Comparison of ENCODE assay signal across 8 mouse cellular contexts in genomic region chr6:30300901-30301300, GRCm38 (mm10). TPM values are rescaled to one million over a fixed set of nuclear protein-coding genes. Genes with fewer than 3 reads are reported as not detected.
DNase-seq lines count a peak whose midpoint lies in the region; ATAC-seq and TF ChIP-seq lines count a peak whose summit lies in the region.

No protein-coding gene starts in this region.

- WGBS in bone marrow, adult 2 months = 57% methylated on average over 7 of the region's 7 CpGs
- WGBS in heart, embryonic 13.5 days = 6% methylated on average over 7 of the region's 7 CpGs
- WGBS in limb, embryonic 15.5 days = 4% methylated on average over 7 of the region's 7 CpGs
- WGBS in neural tube, embryonic 13.5 days = 3% methylated on average over 7 of the region's 7 CpGs

- DNase-seq in ovary, adult 18-20 months (ENCODE audit: low spot score) = peak; percentile 29
- DNase-seq in ovary, postnatal 36 days (ENCODE audit: low spot score) = no peak
- no peak for DNase-seq in right cerebral cortex, postnatal 14 days
- no peak for DNase-seq in cerebellum, postnatal 14 days

- ATAC-seq in heart, embryonic 13.5 days (ENCODE audit: extremely low read depth, insufficient number of reproducible peaks, low FRiP score, low TSS enrichment) = no peak
- no peak for ATAC-seq in limb, embryonic 15.5 days (ENCODE audit: insufficient number of reproducible peaks, low FRiP score, low TSS enrichment, low read depth)
- ATAC-seq in neural tube, embryonic 13.5 days (ENCODE audit: low read depth) = no peak

- H3K4me3 ChIP-seq in bone marrow, adult 2 months (replicated peaks; ENCODE audit: control insufficient read depth, low read depth, low read length) = peak overlapping the region; percentile 47
- H3K4me3 ChIP-seq in heart, embryonic 13.5 days = peak overlapping the region; percentile 92
- peak overlapping the region; percentile 68 for H3K4me3 ChIP-seq in limb, embryonic 15.5 days
- peak overlapping the region; percentile 87 for H3K4me3 ChIP-seq in neural tube, embryonic 13.5 days

- H3K9ac ChIP-seq in heart, embryonic 13.5 days = peak overlapping the region; percentile 97
- H3K9ac ChIP-seq in limb, embryonic 15.5 days = no peak overlapping the region
- peak overlapping the region; percentile 94 for H3K9ac ChIP-seq in neural tube, embryonic 13.5 days

- H3K4me1 ChIP-seq in bone marrow, adult 2 months (ENCODE audit: control insufficient read depth, insufficient read depth, low read length) = no peaks in the 10 kb centered on the region; the same call in 1 of the 2 replicates
- peaks cover 41% of the 10 kb centered on the region for H3K4me1 ChIP-seq in heart, embryonic 13.5 days
- H3K4me1 ChIP-seq in limb, embryonic 15.5 days = peaks cover 25% of the 10 kb centered on the region
- peaks cover 38% of the 10 kb centered on the region for H3K4me1 ChIP-seq in neural tube, embryonic 13.5 days (replicated peaks)

- H3K27me3 ChIP-seq in heart, embryonic 13.5 days (replicated peaks) = no peaks in the 10 kb centered on the region
- no peaks in the 10 kb centered on the region for H3K27me3 ChIP-seq in limb, embryonic 15.5 days
- no peaks in the 10 kb centered on the region for H3K27me3 ChIP-seq in neural tube, embryonic 13.5 days

- TF ChIP-seq POLR2A in bone marrow, adult 2 months (IDR thresholded peaks at IDR 0.05; ENCODE audit: borderline replicate concordance, control insufficient read depth, low read depth, low read length) = no peak

- no peaks in the 10 kb centered on the region for H3K9me3 ChIP-seq in heart, embryonic 13.5 days
- no peaks in the 10 kb centered on the region for H3K9me3 ChIP-seq in limb, embryonic 15.5 days
- no peaks in the 10 kb centered on the region for H3K9me3 ChIP-seq in neural tube, embryonic 13.5 days

- peak overlapping the region; percentile 6; the same call in 1 of the 2 replicates for H3K27ac ChIP-seq in bone marrow, adult 2 months (ENCODE audit: control insufficient read depth, insufficient read depth, low read depth, low read length, poor library complexity)
- peak overlapping the region; percentile 97 for H3K27ac ChIP-seq in heart, embryonic 13.5 days (replicated peaks)
- peak overlapping the region; percentile 76 for H3K27ac ChIP-seq in limb, embryonic 15.5 days
- H3K27ac ChIP-seq in neural tube, embryonic 13.5 days (replicated peaks) = peak overlapping the region; percentile 89

- H3K4me2 ChIP-seq in heart, embryonic 13.5 days = peak overlapping the region; percentile 91
- H3K4me2 ChIP-seq in limb, embryonic 15.5 days = peak overlapping the region; percentile 65
- peak overlapping the region; percentile 90 for H3K4me2 ChIP-seq in neural tube, embryonic 13.5 days

- no peak for TF ChIP-seq CTCF in bone marrow, adult 2 months (IDR thresholded peaks at IDR 0.05; ENCODE audit: control insufficient read depth, insufficient read depth, low read length)

- H3K36me3 ChIP-seq in heart, embryonic 13.5 days = peaks cover 21% of the 10 kb centered on the region
- H3K36me3 ChIP-seq in limb, embryonic 15.5 days = peaks cover 12% of the 10 kb centered on the region; the same call in 1 of the 2 replicates
- peaks cover 20% of the 10 kb centered on the region for H3K36me3 ChIP-seq in neural tube, embryonic 13.5 days

RNA-seq across cellular contexts. Expression of gene Ube2h, which starts 3.4 kb away (rescaled TPM):
- polyA plus RNA-seq in bone marrow, adult 2 months (2011; ENCODE audit: insufficient read depth, insufficient read length, low replicate concordance, missing spikeins) = 35.1 and 44.9 TPM in 2 replicates
- 46.6 and 49.8 TPM in 2 replicates for polyA plus RNA-seq in heart, embryonic 13.5 days (2015; fragmentation: Nextera tagmentation; extraction: Ambion mirVana)
- 40.2 and 41.8 TPM in 2 replicates for polyA plus RNA-seq in limb, embryonic 15.5 days (2015; fragmentation: Nextera tagmentation; extraction: Ambion mirVana)
- 62.5 and 65.8 TPM in 2 replicates for polyA plus RNA-seq in neural tube, embryonic 13.5 days (2015; fragmentation: Nextera tagmentation; extraction: Ambion mirVana)

Comparison
In these comparisons a context has a peak if more than half of its experiments do, and no peak if none do; other contexts are left out.
1. H3K27ac ChIP-seq: peak in every context shown above with its lines; median percentile 97 in heart, embryonic 13.5 days; 89 in neural tube, embryonic 13.5 days; 76 in limb, embryonic 15.5 days; 6 in bone marrow, adult 2 months.